Mouse (Mus musculus) layer of hippocampus, postnatal 10 days (tissue): ENCODE measurements around the gene Caskin2. TPM values are rescaled to one million over a fixed set of nuclear protein-coding genes. Genes with fewer than 3 reads are reported as not detected.
"Not testable (repeated sequence)": the region's sequence is repeated elsewhere in the genome, so short reads cannot be mapped to it uniquely, and the experiment has no call there.

Source experiments
- DNase-seq, 2 experiments: peaks; one replicate each; pipeline ENCODE4 v3.0.0; 2021; ENCODE audit warnings: low spot score in 2 of 2
- microRNA-seq, 2 experiments: library from miRNA; unstranded; fragments of <30 nt; microRNA quantifications; one replicate each; pipeline ENCODE4 v1.2.0; 2021
- total RNA-seq, 2 experiments: library from RNA; stranded (reverse); gene quantifications; 2 replicates each; pipeline ENCODE4 v1.2.3; 2021

The Caskin2 gene
- total RNA-seq, 2 experiments from 2014 or later: 20.5 to 21.6 TPM

- DNase-seq: peak in 1 of 2 experiments; percentile 62
Observed at GRCm38 (mm10) chr11:115765607-115766141, 47.8 kb downstream of the Caskin2 start.

GRCm38 (mm10) chr11:115765103-115765606 is 48.3 kb downstream of the Caskin2 start, which contains the start of gene Tmem94:
TSS of gene Tmem94 (plus strand) at chr11:115765433.
- DNase-seq: peak; percentile 99

GRCm38 (mm10) chr11:115764698-115765097 is 48.7 kb downstream of the Caskin2 start:
- no peak for DNase-seq

GRCm38 (mm10) chr11:115762176-115762575 is 51.3 kb downstream of the Caskin2 start:
- DNase-seq: not testable (repeated sequence)

GRCm38 (mm10) chr11:115753485-115753884 is 60.0 kb downstream of the Caskin2 start:
- DNase-seq: no peak

GRCm38 (mm10) chr11:115752653-115753052 is 60.8 kb downstream of the Caskin2 start:
- no peak for DNase-seq

- no peak for DNase-seq
Observed at GRCm38 (mm10) chr11:115751725-115752124, 61.7 kb downstream of the Caskin2 start.

GRCm38 (mm10) chr11:115749834-115750233 is 63.6 kb downstream of the Caskin2 start:
- no peak for DNase-seq

Small RNA genes lying within 50 kb of the gene (microRNA-seq; reads per million reads assigned to microRNA genes)
- gene Mir5621: 0.89 to 2.9 reads per million in 2 experiments

Other genes with a start within 250 kb of the Caskin2 start
- 10 to 100 TPM; 48.9 to 56.3 TPM for gene Nup85, start 249.2 kb downstream of the Caskin2 start, total RNA-seq
- 10 to 100 TPM; 50.2 to 54.2 TPM for gene Mrps7, start 209.7 kb downstream of the Caskin2 start, total RNA-seq
- gene Gga3, start 209.6 kb downstream of the Caskin2 start, total RNA-seq: 10 to 100 TPM; 48.1 to 49.1 TPM
- 10 to 100 TPM; 19.4 to 19.7 TPM for gene Mif4gd, start 200.7 kb downstream of the Caskin2 start, total RNA-seq
- 10 to 100 TPM; 52.2 to 59.5 TPM for gene Slc25a19, start 185.3 kb downstream of the Caskin2 start, total RNA-seq
- 100 to 1,000 TPM; 160 to 186 TPM for gene Grb2, start 105.0 kb downstream of the Caskin2 start, total RNA-seq
- gene Tmem94, start 48.2 kb downstream of the Caskin2 start, total RNA-seq: 10 to 100 TPM; 33.4 to 38.2 TPM
- 10 to 100 TPM; 16.1 to 22.3 TPM for gene Tsen54, start 1.1 kb upstream of the Caskin2 start, total RNA-seq
- gene Llgl2, start 10.4 kb upstream of the Caskin2 start, total RNA-seq: 1 to 10 TPM in 1 of 2 experiments, under 1 TPM in 1; 0.73 to 1.0 TPM
- gene Myo15b, start 44.8 kb upstream of the Caskin2 start, total RNA-seq: under 1 TPM; 0.04 to 0.21 TPM
- under 1 TPM; 0.85 to 0.98 TPM for gene Smim5, start 86.3 kb upstream of the Caskin2 start, total RNA-seq
- gene Smim6, start 98.4 kb upstream of the Caskin2 start, total RNA-seq: not detected
- 10 to 100 TPM; 52.6 to 53.4 TPM for gene Sap30bp, start 119.6 kb upstream of the Caskin2 start, total RNA-seq
- 10 to 100 TPM; 21.6 to 25.5 TPM for gene Recql5, start 119.8 kb upstream of the Caskin2 start, total RNA-seq
- 1 to 10 TPM in 1 of 2 experiments, under 1 TPM in 1; 0.85 to 1.3 TPM for gene Itgb4, start 161.1 kb upstream of the Caskin2 start, total RNA-seq
- gene Galk1, start 199.1 kb upstream of the Caskin2 start, total RNA-seq: 10 to 100 TPM; 20.5 to 24.7 TPM
- 100 to 1,000 TPM; 400 to 469 TPM for gene H3f3b, start 214.3 kb upstream of the Caskin2 start, total RNA-seq
- 10 to 100 TPM; 23.9 to 28.1 TPM for gene Unk, start 216.7 kb upstream of the Caskin2 start, total RNA-seq